Mouse (Mus musculus) cerebellum, adult 11-12 months (tissue): ENCODE data around the gene Scaf4.
A peak's percentile ranks its signal among the peaks of the same experiment; 100 is the strongest.
"Not testable (repeated sequence)": the region's sequence is repeated elsewhere in the genome, so short reads cannot be mapped to it uniquely, and the experiment has no call there.

Experiments used
- DNase-seq: peaks from one replicate; pipeline ENCODE4 v3.0.0; 2022

Gene Scaf4

DNA sequence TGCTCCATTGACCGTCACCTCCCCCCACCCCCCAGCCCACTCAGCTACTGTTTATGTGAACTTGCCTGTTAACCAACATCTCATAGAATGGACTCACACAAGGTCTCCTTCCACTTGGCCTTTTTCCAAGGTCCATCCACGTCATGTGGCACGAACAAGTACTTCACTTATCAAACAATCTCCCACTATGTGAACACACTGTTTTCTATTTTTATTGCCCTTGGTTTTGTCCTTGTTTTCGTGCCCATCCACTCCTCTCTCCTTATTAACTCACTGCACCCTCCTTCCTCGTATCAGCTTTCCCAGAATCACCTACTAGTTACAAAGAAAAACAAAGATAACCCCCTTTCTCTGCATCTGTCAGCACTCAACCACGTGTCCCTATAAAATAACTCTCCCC lies 49.7 kb downstream of the Scaf4 start:
- no peak for DNase-seq

DNA sequence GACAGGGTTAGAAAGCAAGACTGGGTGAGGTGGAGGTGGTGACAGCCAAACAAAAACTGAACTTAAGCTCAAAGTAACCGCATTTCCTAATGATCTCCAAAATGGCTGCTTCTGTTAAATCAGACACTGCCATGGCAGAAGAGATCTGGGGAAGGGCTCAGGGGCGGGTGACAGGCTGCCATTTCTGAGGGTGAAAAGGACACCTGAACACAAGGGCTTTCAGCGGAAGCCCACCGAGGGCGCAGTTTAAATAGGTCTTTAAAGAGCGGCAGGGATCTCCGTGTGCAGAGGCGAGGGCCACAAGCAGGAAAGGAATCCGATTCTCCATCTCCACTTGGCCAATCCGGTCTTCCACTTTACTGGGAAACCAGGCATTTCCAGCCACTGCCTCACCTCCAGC lies 50.6 kb downstream of the Scaf4 start:
- no peak for DNase-seq

DNA sequence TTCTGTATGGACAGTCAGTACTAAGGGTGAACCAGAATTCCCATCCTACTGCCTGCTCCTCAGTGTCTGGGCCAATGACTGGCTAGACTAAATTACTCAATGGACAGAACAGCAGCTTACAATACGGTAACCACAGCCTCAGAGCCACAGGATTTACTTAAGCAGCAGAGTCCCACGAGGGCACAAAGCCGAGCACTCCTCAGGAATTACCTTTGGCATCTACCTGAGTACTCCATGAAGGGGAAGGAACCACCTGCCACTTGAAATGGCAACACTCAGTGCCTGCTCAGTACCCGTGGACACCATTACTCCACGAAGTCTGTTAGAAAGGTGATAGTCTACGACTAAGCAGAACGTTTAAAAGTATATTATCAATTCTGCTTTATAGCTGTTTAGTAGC lies 53.0 kb downstream of the Scaf4 start:
- no peak for DNase-seq

DNA sequence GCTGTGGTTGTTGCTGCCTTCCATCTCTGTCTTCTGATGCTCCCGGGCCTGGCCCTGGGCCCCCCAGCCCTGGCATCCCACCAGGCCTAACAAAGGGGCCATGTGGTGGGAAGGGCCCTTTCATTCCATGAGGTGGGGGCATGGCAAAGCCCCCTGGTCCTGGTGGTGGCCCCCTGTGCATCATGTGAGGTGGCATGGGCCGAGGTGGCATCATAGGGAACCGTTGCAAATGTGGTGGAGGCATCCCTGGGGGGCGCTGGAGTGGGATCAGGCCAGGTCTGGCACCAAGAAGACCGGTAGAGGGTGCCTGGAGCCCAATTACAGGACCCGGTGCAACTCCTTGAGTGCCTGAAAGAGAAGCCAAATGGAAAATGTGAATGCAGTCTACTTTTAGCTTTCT lies 54.4 kb downstream of the Scaf4 start:
- no peak for DNase-seq

DNA sequence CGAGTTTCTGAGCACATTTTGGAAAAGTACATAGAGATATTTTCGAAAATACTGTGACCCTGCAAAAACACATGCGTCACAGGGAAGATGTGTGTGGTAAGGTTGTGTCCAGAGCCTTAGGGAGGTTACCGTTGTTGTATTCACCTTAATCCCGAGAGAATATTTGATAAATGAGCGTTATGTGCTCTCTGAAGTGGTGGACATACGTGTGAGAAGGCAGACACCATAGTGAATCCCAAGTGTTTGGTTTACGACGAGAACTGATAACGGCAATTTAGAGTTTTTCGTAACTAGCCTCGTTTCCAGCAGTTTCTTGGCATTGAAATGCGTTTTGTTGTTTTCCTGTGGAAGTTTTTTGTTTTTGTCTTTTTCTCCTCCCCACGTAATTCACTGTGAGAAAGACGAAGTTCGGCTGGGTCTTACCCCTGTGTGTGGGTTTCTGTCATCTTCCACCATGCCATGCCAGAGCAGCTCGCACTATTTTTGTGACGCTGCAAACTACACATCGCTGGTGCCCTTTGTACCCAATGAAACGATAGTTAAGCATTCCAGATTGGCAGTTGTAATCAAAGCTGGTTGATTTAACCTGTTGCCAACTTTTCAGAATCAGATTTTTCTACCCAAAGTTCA lies 62.7 kb downstream of the Scaf4 start:
- no peak for DNase-seq

DNA sequence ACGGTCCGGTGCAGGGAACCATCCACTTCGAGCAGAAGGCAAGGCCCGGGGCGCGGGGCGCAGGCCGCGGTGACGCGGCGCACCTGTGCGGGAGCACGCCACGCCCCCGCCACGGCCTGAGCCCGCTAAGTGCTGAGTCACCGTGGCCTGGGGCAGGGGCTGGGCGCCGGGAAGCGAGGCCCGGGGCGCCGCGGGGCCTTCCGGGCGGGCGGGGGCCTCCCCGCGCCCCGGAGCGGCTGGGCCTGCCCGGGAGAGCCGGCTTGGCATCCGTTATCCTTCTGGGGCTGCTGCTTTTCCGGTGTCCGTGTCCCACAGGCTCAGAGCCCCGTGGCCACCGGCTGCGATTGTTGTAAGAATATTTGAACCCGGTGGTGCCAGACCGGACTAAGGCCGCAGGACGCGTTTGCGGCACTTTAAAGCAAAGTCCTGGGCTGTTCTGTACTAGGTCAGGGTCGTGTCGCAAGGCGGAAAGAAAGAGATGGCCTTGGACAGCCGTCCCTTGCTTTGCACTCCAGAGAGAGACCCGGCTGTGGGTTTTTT lies 63.3 kb downstream of the Scaf4 start:
- DNase-seq: no peak

DNA sequence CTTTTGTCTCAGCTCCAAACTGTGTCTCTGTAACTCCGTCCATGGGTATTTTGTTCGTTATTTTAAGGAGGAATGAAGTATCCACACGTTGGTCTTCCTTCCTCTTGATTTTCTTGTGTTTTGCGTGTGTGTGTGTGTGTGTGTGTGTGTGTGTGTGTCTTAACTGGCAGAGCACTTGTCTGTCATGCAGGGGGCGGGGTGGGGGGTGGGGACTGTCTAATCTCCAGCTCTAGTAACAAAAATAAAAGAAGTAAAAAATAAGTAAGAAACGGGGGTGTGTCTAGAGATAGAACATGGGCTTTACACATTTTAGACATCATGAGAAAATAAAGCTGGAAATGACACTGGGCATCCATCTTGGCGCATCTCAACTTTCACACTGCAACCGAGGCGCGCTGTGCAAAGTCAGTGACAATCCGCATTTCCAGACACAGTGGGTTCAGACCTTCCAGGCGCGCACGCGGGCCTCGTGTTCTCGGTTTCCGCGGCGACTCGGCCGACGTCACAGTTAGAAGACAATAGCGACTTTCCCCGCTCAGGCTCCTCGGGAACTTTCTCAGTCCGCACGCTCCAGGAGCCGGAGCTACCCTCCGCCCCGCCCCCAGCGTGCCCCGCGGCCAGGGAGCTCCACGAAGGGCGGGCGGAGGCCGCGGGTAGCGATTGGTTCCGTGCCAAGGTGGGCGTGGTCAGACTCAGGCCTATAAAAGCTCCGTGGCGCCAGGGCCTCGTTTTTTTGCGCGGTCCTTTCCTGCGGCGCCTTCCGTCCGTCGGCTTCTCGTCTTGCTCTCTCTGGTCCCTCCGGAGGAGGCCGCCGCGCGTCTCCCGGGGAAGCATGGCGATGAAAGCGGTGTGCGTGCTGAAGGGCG lies 64.0 kb downstream of the Scaf4 start, which contains the start of gene Sod1:
Sod1 (plus strand) TSS at position 729 of the 866 bp plus-strand sequence.
- DNase-seq: peak; percentile 91

DNA sequence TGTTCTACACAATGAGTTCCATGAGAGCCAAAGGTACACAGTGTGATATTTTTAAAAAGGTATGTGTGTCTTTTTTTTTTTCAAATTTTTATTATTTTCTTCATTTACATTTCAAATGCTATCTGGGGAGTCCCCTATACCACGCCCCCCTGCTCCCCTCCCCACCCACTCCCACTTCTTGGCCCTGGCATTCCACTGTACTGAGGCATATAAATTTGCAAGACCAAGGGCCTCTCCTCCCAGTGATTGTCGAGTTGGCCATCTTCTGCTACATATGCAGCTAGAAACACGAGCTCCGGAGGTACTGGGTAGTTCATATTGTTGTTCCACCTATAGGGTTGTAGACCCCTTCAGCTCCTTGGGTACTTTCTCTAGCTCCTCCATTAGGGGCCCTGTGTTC lies 64.9 kb downstream of the Scaf4 start:
- not testable (repeated sequence) for DNase-seq

DNA sequence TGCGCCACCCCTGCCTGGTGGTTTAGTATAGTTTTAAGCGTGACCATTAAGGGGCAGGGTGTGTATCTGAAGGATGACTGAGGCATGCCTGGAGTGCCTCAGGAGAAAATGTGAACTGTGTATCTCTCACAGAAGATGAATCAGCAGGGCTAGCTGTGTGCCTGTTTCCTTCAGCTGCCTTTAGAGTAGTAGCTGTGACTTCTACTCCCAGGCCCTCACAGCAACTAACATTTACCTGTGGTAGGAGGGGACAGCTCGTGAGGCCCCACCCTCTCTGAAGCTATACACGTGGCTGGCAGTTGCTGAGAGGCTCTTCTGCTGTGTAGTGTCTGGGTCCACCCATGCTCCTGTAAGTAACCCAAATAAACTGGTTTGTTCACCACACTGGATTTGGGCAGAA lies 66.4 kb downstream of the Scaf4 start:
- DNase-seq: no peak

DNA sequence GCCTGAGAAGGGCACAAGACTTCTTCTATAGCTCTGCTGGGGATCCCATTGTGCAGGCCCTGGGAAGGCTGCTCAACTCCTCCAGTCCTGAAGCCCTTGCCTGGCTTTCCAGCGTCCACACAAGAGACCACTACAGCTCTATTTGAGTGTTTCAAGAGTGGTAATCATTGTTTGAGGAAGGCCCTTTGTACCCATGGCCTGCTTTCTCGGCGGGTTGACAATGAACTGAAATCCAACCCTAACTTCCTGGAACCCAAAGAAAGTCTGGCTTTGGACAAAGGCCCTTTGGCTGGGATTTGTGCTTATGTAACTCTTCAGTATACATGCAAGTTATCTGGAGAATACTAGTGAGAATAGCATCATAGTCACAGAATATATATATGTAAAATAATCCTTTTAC lies 66.9 kb downstream of the Scaf4 start:
- no peak for DNase-seq

DNA sequence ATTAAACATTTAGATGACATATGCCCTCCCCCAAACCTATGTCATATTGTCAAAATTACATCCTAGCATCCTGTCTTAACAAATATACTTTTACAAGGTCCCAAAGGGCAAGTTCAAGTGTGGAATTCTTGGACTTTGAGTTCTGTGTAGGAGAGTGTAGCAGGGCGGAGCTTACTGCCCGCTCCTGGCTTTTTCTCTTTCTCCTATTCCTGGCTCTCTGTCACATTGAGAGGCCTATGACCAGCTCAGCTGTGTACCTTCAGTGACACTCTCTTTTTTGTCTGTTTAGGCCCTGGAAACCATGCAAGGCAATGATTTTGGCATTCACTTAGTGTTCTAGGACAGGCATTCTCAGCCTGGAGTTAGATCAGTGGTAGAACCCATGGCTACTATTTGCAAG lies 67.9 kb downstream of the Scaf4 start:
- no peak for DNase-seq

DNA sequence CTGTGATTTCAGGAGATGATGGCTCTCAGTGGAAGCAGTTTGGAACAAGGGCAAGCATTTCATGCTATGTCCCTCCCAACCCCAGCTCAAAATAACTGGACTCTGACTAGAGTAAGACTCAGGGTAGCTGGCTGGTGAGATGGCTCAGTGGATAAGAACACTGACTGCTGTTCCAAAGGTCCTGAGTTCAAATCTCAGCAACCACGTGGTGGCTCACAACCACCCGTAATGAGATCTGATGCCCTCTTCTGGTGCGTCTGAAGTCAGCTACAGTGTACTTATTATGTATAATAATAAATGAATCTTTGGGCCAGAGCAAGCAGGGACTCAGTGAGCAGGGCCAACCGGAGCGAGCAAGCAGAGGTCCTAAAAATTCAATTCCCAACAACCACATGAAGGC lies 68.4 kb downstream of the Scaf4 start:
- DNase-seq: not testable (repeated sequence)

DNA sequence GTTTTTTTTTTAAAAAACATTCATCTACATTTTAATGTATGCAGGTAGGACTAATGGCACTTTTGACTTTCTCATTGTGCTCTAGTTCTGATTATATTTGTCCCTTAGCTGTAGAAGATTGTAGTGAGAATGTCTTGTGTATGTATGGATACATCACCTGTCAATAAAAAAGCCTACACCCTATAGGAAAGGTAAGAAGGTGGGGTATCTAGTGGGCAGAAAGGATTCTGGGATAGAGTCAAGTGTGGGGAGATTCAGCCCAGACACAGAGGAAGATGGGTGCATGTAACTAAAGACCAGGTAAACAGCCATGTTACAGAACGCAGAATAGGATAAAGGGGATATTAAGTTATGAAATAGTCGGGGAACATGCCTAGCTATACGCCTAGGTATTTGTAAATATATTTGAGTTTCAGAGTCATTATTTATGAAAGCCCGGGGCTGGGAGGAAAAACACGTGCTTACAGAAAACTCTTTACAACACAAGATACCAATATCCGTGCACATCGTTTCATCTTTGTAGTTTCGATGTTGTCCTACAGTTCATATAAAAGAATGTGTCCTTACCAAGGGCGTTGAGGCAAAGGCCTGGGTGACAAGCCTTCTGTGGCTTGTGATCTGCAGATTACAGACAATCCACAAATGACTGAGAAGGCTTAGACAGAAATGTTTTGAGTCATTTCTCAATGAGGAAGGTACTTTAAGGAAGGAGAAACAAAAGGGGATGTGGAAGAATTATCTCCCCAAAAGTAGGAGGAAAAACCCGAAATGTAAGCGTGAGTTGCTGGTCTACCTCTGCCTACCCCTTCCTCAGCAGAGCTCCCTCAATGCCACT lies 69.4 kb downstream of the Scaf4 start:
- no peak for DNase-seq

DNA sequence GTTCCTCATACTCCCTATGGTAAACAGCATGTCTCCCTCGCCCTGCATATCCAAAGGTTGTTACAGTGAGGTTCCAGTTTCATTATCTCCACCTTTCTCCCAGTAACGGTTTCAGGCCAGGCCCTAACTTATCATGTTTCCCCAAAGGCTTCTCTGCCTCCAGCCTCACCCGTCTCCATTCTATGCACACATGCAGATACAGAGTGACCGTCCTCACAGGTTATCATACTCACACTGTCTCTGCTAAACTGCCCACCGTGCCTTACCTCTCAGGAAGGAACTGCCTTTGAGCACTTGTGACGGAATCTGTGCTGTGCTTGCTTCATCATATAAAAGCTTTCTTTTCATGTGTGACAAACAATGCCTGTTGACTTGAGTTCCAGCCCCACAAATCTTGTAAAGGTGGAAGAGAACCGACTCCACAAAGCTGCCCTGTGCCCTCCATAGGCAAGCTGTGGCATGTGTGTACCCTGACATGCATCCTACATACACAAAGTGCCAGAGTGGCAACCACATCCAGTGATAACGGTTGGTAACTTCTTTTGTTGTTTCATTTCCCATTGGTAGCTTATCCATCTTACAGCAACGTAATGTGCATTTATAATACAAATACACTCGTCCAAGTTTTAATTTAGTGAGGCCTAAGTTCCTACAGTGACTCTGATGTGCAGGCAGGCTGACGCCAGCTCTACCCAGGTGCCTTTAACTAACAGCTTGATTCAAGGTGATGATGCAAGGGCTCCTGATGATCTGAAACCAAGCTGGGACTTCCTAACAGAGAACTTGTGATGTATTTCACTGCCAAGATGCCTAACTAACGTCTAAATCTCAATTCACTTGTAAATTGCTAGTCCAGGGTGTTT lies 70.6 kb downstream of the Scaf4 start:
- no peak for DNase-seq

DNA sequence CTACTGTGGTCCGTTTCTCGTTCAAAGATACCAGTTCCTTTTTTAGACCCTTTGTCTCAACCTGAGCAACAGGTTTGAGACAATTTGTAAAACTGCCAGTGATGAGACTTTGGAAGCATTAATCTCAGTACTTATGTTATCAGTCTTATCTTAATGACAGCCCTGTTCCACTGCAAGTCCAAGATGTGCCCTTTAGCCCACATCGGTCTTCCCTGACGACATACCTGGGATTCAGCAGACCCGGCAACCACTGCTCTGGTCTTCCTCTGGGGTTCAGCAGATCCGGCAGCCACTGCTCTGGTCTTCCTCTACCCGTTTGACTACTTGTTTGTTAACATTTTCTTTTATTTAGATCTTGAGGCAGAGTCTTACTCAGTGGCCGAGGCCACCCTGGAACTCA lies 72.5 kb downstream of the Scaf4 start:
- no peak for DNase-seq

DNA sequence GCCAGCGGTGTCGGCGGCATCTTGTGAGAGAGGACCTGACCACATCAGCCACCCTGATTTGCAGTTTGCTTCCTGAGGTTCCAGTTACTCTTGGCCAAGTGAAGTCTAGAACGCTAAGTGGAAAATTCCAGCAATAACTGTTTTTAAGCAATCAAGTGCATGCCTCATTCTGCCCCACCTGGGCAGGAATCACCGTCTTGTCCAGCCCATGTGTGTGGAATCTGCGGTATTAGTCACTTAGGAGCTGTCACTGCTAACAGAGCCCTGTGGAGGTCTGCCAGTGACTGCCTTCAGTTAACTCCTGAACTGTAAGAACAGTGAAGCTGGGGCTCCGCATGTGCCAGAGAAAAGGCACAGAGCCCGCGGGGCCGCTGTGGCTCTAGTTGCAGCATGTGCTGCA lies 73.6 kb downstream of the Scaf4 start:
- DNase-seq: no peak

DNA sequence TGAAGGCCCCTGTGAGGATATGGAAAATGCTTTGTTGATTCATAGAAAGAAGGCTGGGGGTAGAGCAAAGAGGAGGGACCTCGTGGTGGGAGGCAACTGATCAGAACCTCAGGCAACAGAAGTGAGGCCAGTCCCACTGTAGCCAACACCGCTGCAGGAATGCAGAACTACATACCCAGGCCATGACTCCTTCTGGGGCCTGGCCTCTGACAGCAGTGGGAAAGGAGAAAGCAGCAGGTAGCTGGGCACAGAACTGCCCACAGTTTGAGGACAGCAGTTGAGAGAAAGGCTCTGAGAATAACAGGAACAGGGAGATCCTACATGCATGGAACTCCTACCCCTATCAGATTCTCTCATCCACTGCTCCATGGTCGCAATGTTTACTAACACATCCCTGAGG lies 75.3 kb downstream of the Scaf4 start:
- DNase-seq: no peak

DNA sequence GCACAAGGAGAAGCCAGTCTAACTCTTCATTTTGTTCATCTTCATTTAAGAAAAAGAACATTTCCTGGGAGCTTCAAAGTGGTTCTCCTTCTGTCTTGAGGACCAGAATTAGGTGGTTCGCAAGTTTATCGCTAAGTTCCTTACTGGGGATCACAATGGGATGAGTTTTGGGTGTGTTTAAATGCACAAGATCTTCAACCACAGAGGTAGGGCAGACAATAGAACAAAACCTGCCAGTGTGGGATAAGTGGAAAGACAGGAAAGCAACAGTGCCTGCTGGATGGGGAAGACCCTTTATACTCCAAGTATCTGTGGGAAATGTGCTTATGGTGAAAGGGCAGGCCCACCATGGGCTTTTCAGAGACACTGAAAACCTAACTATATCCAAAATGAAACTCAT lies 79.4 kb downstream of the Scaf4 start:
- no peak for DNase-seq

DNA sequence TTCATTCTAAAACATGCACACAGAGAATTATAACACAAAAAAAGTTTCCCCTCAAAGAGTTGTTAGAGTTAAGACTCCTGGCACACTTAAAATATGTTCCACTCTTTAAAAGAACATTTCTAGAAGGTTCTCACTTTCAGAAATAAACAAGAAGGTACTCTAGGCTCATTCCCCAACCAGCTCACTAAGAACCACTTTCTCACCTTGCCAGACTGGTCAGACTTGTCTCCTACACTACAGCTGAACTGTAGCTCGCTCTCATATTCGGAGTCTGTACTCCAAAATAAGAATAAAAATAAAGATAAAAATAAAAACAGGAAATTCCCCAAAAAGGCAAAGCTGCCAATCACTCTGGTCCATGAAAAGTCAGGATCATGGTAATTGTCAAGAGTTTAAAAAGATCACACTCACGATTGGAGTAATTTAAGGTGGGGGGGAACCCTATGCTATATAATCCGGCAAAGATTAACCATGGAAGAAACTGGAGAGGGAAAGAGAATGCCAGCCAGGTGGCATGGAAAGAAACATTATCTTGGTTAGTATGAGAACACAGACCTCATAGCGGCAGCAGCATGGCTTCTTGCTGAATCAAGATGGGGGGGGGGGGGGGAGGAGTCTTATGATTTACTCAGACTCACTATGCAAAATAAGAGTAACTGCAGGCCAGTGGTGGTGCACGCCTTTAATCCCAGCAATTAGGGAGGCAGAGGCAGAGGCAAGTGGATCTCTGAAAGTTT lies 80.9 kb downstream of the Scaf4 start:
- DNase-seq: no peak

DNA sequence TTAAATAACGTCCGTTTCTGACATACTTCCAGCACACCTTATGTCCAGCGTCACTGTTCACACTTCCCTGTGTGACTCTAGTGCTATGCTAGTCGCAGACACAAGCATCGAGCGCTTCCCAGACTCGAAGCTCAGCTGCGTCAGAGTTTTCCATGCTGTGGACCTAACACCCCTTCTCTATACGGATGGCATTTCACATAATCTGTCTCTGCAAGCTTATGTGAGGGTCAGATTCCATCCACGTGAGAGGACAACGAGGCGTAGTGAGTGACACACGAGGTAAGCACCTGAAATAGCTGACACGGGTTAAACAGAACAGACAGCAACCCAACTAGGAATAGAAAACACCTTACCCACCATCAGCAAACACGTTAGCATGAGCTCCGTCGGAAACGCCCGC lies 82.2 kb downstream of the Scaf4 start:
- DNase-seq: no peak

DNA sequence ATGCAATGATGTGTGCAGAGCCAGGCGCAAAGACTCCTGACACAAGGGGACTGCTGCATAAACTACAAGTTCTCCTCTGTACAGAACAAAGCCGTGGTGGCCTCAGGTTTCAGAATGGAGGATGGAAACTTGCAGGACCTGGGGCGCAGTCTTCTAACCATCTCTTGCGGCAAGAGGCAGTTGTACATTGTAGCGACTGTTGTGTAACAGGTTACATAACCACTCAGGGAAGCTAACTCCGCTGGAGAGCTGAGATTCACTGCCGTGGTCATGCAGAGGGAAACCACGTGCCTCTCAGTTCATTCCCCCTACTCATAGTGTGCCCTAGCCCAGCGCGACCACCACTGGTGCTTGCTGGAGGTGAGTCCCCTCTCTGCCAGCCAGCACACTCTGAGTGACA lies 85.1 kb downstream of the Scaf4 start:
- DNase-seq: no peak

DNA sequence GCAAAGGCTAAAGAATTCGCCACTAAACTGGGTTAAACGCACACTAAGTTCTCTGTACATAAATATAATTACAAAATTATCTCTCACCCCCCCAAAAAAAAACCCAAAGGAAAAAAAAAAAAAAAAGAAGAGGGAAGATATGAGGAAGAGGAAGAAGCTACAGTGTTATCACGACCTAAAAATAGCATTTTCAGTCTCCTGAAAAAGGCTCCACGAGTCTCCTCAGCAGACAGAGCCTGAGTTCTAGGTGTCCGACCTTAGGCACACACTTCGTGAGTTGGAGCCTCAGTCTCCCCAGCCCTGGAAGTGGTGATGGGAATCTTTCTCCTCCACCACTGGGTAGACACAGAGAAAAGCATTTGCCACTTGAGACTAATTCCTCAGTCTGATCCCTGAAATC lies 85.7 kb downstream of the Scaf4 start:
- no peak for DNase-seq
